Mouse (Mus musculus) T-cell, adult 66 days (primary cell): ENCODE results near the gene Iffo1. TPM values are rescaled to one million over a fixed set of nuclear protein-coding genes. Genes with fewer than 3 reads are reported as not detected.

ENCODE experiments used
- total RNA-seq, 2 experiments: library from RNA; stranded (reverse); gene quantifications; 3 replicates in 1 of 2; 4 replicates in 1 of 2; pipeline ENCODE4 v1.2.4; 2023

The Iffo1 gene
- total RNA-seq = 10 to 100 TPM; 32.4 to 38.0 TPM

DNA sequence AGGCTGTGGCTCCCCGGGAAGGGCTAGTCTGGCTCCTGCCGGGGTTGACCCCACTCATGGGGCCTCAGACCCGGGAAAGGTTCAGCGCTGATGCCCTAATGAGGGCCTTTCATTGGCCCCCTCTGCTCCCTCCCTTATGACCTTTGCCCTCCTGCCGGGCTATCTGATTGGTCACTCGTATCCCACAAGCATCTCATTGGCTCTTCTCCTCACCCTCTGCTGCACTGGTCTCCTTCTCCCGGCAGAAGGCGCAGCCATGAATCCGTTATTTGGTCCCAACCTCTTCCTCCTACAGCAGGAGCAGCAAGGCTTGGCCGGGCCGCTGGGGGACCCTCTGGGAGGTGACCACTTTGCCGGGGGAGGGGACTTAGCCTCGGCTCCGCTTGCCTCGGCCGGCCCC lies at the start of gene Iffo1:
Iffo1 (plus strand) TSS at position 241 of the 400 bp plus-strand sequence.

DNA sequence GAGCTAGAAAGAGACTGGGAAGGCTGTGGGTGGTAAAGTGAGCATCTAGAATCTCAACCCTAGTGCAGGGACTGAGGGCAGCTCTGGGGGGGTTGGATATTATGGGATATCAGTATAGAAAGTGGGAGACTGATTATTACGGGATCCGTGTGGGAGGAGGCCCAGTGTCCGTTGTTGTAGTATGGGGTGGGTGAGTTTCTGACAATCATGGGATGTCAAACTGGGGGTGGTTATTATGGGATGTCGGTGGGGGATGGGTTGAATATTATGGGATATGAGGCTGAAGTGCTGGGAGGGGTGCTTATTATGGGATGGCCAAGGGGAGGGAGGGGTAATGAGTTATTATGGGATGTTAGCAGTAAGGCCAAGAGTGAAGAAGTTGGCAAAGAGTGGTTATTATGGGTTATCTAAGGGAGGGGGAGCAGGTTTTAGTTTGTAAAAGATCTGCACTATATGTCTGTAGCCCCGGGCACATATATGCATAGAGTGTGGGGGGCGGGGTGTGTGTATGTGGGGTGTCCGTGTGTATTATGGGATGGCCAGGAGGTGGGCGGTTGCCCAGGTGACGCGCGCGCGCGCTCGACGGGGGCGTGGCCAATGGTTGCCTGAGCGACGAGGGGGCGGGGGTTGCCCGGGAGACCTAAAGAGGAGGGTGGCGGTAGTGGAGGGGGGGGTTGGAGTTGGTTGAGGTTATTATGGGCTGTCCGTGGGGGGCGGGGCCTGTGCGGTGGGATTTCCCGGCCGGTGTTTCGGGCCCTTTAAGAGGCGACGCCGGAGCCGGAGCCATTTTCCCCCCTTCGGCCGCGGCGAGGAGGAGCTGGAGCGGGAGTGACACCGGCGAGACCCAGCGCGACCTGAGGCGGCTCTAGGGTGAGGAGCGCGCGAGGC lies 49.4 kb upstream of the Iffo1 start, which contains the start of gene Chd4:
Chd4 (plus strand) TSS at position 591 of the 888 bp plus-strand sequence.

GRCm38 (mm10) chr6:125131302-125132156 lies 13.5 kb upstream of the Iffo1 start, which contains the start of gene Nop2:
Gene Nop2 (plus strand): TSS chr6:125131909.

DNA sequence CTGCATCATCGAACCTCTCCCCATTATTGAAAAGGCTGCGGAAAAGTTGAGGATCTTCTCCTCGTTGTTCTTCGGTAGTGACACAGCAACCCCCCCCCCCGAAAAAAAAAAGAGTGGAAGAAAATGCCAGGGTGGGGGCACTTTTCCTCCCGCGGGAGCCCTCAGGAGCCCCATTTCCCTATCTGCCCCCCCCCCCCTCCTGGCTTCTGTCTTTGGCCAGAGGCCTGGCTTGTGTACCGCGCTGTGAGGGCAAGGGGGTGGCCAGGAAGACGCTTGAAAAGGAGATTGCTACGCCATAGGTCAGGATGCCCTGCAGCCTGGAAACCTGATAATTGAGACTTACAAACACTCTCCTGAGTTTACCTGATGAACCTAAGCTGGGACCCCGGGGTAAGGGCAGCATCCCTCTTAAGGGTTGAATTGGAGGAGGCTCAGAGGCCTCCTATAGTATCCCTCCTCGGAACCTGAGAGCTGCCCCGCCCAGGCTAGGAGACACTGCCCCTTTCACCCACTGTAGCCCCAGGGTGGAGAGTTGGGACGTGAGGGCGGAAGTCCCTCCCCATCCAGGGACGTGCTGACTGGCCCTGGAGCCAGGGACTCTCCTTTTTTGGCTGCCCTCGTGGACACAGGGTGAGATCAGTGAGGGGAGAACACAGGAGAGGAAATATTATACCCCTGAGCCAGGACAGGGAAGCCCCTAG lies 21.2 kb downstream of the Iffo1 start, which contains the start of gene Gapdh:
Gapdh (minus strand) TSS at position 417 of the 701 bp plus-strand sequence.

DNA sequence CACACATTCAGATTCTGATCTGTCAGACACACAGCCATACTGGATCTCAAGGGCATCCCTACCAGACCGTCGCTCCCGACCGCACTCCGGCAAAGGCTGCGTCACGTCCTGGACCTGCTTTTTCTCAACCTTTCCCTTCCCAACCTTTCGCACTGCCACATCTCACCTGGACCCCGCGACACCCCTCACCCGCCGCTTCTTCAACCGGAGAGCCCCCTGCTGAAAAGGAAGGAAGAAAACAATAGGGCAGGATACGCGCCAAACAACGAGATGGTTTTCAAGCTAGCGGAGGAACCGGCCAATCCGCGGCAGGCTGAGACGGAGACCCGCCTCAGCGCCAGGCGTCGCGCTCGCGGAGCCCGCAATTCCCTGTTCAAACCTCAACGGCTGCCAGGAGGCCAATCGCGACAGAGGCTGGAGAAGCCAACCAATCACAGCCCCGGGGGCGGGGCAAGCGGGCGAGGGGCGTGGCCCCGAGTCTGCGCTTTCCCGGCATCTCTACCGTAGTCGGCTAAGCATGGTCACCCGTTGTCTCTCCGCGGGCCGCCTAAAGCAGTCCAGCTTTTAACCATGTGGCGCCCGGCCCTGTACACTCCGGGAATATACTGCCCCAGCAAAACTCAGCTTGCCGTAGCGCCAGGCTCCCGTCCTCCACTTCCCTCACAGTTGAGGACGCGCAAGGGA lies 46.4 kb downstream of the Iffo1 start, which contains the start of the genes Ncapd2 and Mrpl51:
Ncapd2 (minus strand) TSS at position 370 of the 684 bp plus-strand sequence.
Mrpl51 (plus strand) TSS at position 470 of the 684 bp plus-strand sequence.

Other genes starting within 250 kb of the Iffo1 start
- gene Lag3, start 233.5 kb upstream of the Iffo1 start, total RNA-seq = 10 to 100 TPM in 1 of 2 experiments, 1 to 10 TPM in 1; 8.8 to 10.2 TPM
- 10 to 100 TPM; 43.8 to 56.4 TPM for gene Ptms, start 225.1 kb upstream of the Iffo1 start, total RNA-seq
- 100 to 1,000 TPM in 1 of 2 experiments, 10 to 100 TPM in 1; 90.3 to 110 TPM for gene Mlf2, start 213.9 kb upstream of the Iffo1 start, total RNA-seq
- gene Cops7a, start 179.7 kb upstream of the Iffo1 start, total RNA-seq = 10 to 100 TPM; 37.3 to 49.3 TPM
- gene Pianp, start 148.5 kb upstream of the Iffo1 start, total RNA-seq = under 1 TPM; 0.90 to 0.98 TPM
- 10 to 100 TPM; 78.2 to 92.7 TPM for gene Zfp384, start 136.1 kb upstream of the Iffo1 start, total RNA-seq
- gene Ing4, start 105.5 kb upstream of the Iffo1 start, total RNA-seq = 10 to 100 TPM; 76.9 to 88.3 TPM
- 10 to 100 TPM; 15.8 to 19.3 TPM for gene Acrbp, start 95.6 kb upstream of the Iffo1 start, total RNA-seq
- gene Lpar5, start 77.3 kb upstream of the Iffo1 start, total RNA-seq = 10 to 100 TPM; 24.2 to 32.6 TPM
- gene Chd4, start 49.3 kb upstream of the Iffo1 start, total RNA-seq = 100 to 1,000 TPM; 305 to 319 TPM
- 10 to 100 TPM; 40.2 to 48.8 TPM for gene Nop2, start 13.3 kb upstream of the Iffo1 start, total RNA-seq
- gene Gapdh, start 21.2 kb downstream of the Iffo1 start, total RNA-seq = 100 to 1,000 TPM; 489 to 500 TPM
- 10 to 100 TPM; 37.7 to 50.9 TPM for gene Ncapd2, start 46.5 kb downstream of the Iffo1 start, total RNA-seq
- 10 to 100 TPM; 31.9 to 37.3 TPM for gene Mrpl51, start 46.6 kb downstream of the Iffo1 start, total RNA-seq
- 100 to 1,000 TPM; 124 to 130 TPM for gene Vamp1, start 70.3 kb downstream of the Iffo1 start, total RNA-seq
- 10 to 100 TPM; 50.8 to 54.1 TPM for gene Tapbpl, start 86.6 kb downstream of the Iffo1 start, total RNA-seq
- gene Cd27, start 91.8 kb downstream of the Iffo1 start, total RNA-seq = 100 to 1,000 TPM; 272 to 287 TPM
- gene Tuba3a, start 140.8 kb downstream of the Iffo1 start, total RNA-seq = not detected
- 1 to 10 TPM; 1.2 to 2.1 TPM for gene Ltbr, start 168.6 kb downstream of the Iffo1 start, total RNA-seq
- under 1 TPM in 1 of 2 experiments, not detected in 1; 0.41 TPM for gene Scnn1a, start 175.4 kb downstream of the Iffo1 start, total RNA-seq
- 10 to 100 TPM; 50.9 to 60.6 TPM for gene Tnfrsf1a, start 204.1 kb downstream of the Iffo1 start, total RNA-seq
- gene Plekhg6, start 235.6 kb downstream of the Iffo1 start, total RNA-seq = not detected